Mouse (Mus musculus) kidney, adult 2 months (tissue): ENCODE results near the gene Pcyox1. TPM values are rescaled to one million over a fixed set of nuclear protein-coding genes. Genes with fewer than 3 reads are reported as not detected.
A peak's percentile ranks its signal among the peaks of the same experiment; 100 is the strongest.

Experiments
- DNase-seq: peaks from one replicate; pipeline ENCODE4 v3.0.0; 2021
- H3K27ac ChIP-seq: fragments of 200-500 bp; 2 replicates; pipeline ENCODE4 v1.5.1; 2012; ENCODE audit warnings: low read depth, low read length, control low read depth, inconsistent platforms; ENCODE audit not compliant: insufficient read depth
- H3K27me3 ChIP-seq: fragments of 200-500 bp; replicated peaks from 2 replicates; pipeline ENCODE4 v1.6.1; 2012; ENCODE audit warnings: mild to moderate bottlenecking, moderate library complexity, low read length, inconsistent platforms; ENCODE audit not compliant: control insufficient read depth, insufficient read depth
- H3K36me3 ChIP-seq: fragments of 200-500 bp; 2 replicates; pipeline ENCODE4 v1.6.1; 2012; ENCODE audit warnings: mild to moderate bottlenecking, moderate library complexity, low read length, inconsistent platforms; ENCODE audit not compliant: control insufficient read depth, insufficient read depth
- H3K4me1 ChIP-seq: fragments of 200-500 bp; 2 replicates; pipeline ENCODE4 v1.6.1; 2011; ENCODE audit warnings: low read length; ENCODE audit not compliant: control insufficient read depth, insufficient read depth
- H3K4me3 ChIP-seq: fragments of 200-500 bp; 2 replicates; pipeline ENCODE4 v1.5.1; 2011; ENCODE audit warnings: mild to moderate bottlenecking, low read depth, low read length, control low read depth; ENCODE audit not compliant: insufficient read depth
- CTCF ChIP-seq: fragments of 200-500 bp; conservative IDR thresholded peaks from 2 replicates; pipeline ENCODE4 v1.5.1; 2011; ENCODE audit warnings: low read depth, mild to moderate bottlenecking, control low read depth, low read length, moderate library complexity, mixed read lengths; ENCODE audit not compliant: insufficient read depth, insufficient read length
- POLR2A ChIP-seq: fragments of 200-500 bp; IDR thresholded peaks from one replicate; pipeline ENCODE4 v1.6.1; 2011; ENCODE audit warnings: low read depth, low read length, control low read depth
- WGBS: fragments of 180-500 bp; shearing (Covaris S2); methylation state at CpG from one replicate; pipeline ENCODE4 v1.1.7; 2018; 5-methylcytosine and 5-hydroxymethylcytosine counted together
- polyA plus RNA-seq: library from polyadenylated mRNA; depleted of rRNA; stranded (reverse); fragments of >200 nt; gene quantifications from 2 replicates; pipeline ENCODE4 v1.2.3, GENCODE M21; 2012

Gene Pcyox1
- polyA plus RNA-seq, 1 experiment: 56.4 TPM

DNA sequence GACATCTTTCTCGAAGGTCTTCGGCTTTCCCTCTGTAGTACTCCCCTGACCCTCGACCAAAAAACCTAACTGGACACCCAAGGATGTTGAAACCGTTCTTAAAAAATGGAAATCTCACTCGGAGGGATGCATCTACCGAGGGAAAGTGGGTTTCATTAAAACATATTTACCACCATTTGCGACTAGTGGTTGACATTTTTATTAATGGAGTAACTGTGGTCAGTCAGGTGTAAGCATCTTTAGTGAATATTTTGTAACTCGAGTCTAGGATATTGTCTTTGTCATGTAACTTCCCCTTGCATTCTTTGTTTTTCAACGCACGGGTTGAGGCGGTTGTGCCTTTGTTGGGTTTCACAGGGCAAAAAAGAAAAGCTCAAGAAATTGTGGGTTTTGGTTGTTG, 8.0 kb upstream of the Pcyox1 start:
- peak; percentile 16 for DNase-seq
- H3K4me1 ChIP-seq: peaks cover 6% of the 10 kb centered on the region; the same call in 1 of the 2 replicates
- H3K27ac ChIP-seq: 0 out of 2 replicates have a peak overlapping the region, but pooled peaks have one; percentile 58
- no peak for TF ChIP-seq CTCF
- TF ChIP-seq POLR2A: no peak
- no peaks in the 10 kb centered on the region for H3K27me3 ChIP-seq
- peak overlapping the region; percentile 96 for H3K4me3 ChIP-seq
- 1% methylated on average over 11 of the region's 11 CpGs for WGBS
- H3K36me3 ChIP-seq: no peaks in the 10 kb centered on the region

DNA sequence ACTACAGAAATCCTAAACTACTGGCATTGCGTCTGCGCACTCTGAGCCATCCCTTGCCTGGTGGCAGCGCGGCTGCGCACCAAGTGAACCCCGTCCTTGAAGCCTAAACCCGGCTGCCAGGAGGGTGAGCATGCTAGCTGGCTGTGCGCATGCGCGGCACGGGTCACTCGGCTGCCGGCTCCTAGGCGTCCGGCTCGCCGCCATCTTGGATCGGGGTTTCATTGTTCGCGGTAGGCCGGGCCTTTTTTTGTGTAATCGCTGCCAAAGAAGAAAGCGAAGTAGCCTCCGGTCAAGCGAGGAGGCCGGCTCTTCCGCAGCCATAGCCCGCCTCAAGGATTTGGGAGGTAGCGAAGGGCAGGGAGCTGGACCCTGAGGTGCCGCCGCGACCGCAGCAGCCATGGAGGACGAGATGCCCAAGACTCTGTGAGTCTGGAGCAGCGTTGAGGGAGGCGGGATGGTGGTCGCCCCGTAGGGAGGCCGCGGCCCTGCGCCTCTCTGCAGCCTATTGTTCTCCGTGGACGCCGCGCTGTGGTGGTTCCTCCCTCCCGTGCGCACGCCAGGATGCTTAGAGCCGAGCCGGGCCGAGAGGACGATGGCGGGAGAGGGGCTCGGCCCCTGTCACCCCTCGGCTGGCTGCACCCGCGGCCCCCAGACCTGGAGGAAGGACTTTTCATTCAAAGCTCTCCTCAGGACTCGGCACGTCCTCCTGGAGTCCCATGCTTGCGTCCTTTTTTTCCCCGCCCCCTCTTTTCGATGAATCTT, 7.3 kb upstream of the Pcyox1 start, which contains the start of gene Tia1:
TSS of gene Tia1 (plus strand) at position 120 of the 762 bp plus-strand sequence.
- Histone ChIP-seq H3K4me1 (peaks cover 6% of the 10 kb centered on the region; the same call in 1 of the 2 replicates), H3K27ac (peak within 1 kb of the TSS; percentile 95), H3K4me3 (peak within 1 kb of the TSS; percentile 96), H3K27me3 (no peaks in the 10 kb centered on the region), H3K36me3 (no peaks in the 10 kb centered on the region)
- TF ChIP-seq CTCF (no peak), POLR2A (no peak)
- DNase-seq: peak; percentile 99
- under 1% methylated on average over 62 of the region's 62 CpGs for whole genome bisulfite sequencing

DNA sequence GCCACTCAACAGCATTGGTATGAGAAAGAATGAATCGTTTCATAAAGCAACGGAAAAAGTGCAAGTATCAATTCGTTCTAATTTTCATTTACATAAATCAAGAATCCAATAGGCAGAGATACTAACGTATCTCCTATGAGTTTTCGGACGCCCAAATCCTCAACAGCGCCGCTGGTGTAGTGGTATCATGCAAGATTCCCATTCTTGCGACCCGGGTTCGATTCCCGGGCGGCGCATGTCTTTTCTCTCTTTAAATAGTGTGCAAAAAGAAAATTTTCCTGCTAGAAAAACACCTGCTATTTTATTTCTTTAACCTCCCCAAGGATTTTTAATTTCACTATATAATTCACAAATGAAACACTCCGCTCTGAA, 6.8 kb upstream of the Pcyox1 start:
- WGBS: 1% methylated on average over 15 of the region's 15 CpGs
- H3K27ac ChIP-seq: no peak overlapping the region
- H3K4me1 ChIP-seq: peaks cover 6% of the 10 kb centered on the region; the same call in 1 of the 2 replicates
- 0 out of 2 replicates have a peak overlapping the region, but pooled peaks have one; percentile 96 for H3K4me3 ChIP-seq
- DNase-seq: peak; percentile 92
- TF ChIP-seq CTCF (no peak), POLR2A (no peak)
- no peaks in the 10 kb centered on the region for H3K27me3 ChIP-seq
- H3K36me3 ChIP-seq: no peaks in the 10 kb centered on the region

DNA sequence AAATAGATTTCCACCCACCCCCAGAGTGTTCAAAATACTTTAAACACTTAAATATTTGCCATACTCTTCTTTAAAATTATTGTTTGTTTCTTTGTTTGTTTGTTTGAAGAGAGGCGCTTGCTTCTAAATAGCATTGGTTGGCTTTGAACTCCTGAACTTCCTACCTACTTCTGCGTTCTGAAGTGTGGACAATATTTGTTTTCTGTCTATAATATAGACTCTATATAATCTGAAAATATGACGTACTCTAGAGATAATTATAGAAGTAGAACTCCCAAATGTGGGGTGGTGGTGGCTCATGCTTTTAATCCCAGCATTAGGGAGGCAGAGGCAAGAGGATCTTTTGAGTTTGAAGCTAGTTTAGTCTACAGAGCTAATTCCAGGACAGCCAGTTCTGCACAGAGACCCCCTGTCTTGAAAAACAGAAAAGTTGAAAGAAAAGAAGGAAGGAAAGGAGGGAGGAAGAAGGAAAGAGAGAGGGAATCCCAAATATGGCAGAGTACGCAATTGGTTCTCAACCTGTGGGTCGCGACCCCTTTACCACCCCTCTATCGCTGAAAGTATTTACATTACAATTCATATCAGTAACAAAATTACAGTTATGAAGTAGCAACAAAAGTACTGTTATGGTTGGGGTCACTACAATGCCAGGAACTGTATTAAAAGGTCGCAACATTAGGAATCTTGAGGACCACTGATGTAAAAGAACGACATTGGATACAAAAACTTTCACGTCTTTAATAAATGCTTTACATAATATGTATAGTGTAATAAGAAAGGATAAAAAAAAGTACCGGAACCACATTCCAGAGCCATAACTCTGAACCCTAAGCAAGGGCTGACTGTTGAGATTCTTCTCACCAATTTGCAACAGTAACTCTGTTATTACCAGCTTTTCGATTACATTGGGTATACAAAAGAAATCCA, 6.0 kb upstream of the Pcyox1 start:
- peaks cover 6% of the 10 kb centered on the region; the same call in 1 of the 2 replicates for H3K4me1 ChIP-seq
- H3K27me3 ChIP-seq: no peaks in the 10 kb centered on the region
- no peaks in the 10 kb centered on the region for H3K36me3 ChIP-seq
- no peak for TF ChIP-seq CTCF
- TF ChIP-seq POLR2A: no peak
- DNase-seq: no peak
- no peak overlapping the region for H3K4me3 ChIP-seq
- WGBS: 49% methylated on average over 12 of the region's 12 CpGs
- H3K27ac ChIP-seq: no peak overlapping the region

DNA sequence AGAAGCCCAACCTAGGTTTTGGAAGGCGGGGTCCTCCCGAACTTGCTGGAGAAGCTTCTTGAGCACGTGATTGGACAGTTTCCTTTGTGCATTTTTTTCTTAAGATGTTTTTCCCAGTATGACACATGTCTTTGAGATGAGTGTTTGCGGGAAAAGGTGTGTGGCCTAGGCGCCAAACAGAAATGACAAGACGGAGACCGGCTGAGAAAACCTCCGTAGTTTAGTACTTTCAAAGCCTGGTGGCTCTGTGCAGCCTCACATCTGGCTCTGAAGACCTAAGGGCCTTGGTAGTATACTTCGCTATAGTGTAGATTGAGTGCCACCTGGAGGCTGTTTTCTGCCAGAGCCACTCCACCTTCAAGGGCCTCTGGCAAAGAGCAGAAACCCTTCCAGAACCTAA, 4.0 kb upstream of the Pcyox1 start:
- whole genome bisulfite sequencing: 3% methylated on average over 9 of the region's 9 CpGs
- peak; percentile 93 for DNase-seq
- Histone ChIP-seq H3K4me1 (peaks cover 6% of the 10 kb centered on the region; the same call in 1 of the 2 replicates), H3K27ac (no peak overlapping the region), H3K27me3 (no peaks in the 10 kb centered on the region), H3K4me3 (no peak overlapping the region), H3K36me3 (no peaks in the 10 kb centered on the region)
- TF ChIP-seq POLR2A: no peak
- TF ChIP-seq CTCF: peak; percentile 84

DNA sequence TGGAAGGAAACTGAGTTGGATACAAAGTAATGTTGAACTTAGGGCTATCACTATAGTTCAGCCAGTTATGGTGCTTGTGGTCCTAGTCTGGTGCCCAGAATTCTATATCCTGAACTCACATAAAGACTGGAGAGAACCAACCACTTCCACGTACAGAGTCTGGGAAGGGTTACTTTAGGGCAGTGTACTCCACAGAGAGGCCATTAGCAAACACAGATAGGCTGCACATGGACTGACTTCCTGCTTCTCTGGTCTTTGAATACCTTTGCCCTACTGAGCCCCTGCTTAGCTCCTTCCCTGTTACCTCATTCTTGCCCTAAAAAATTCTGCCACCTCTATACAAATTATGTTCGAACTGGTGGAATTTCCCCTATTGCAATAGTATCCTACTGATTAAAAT, 3.0 kb upstream of the Pcyox1 start:
- no peaks in the 10 kb centered on the region for H3K27me3 ChIP-seq
- no peaks in the 10 kb centered on the region for H3K36me3 ChIP-seq
- 76% methylated on average over 2 of the region's 2 CpGs for WGBS
- H3K4me1 ChIP-seq: peaks cover 5% of the 10 kb centered on the region; the same call in 1 of the 2 replicates
- TF ChIP-seq POLR2A (no peak), CTCF (no peak)
- H3K4me3 ChIP-seq: no peak overlapping the region
- DNase-seq: no peak
- H3K27ac ChIP-seq: no peak overlapping the region

DNA sequence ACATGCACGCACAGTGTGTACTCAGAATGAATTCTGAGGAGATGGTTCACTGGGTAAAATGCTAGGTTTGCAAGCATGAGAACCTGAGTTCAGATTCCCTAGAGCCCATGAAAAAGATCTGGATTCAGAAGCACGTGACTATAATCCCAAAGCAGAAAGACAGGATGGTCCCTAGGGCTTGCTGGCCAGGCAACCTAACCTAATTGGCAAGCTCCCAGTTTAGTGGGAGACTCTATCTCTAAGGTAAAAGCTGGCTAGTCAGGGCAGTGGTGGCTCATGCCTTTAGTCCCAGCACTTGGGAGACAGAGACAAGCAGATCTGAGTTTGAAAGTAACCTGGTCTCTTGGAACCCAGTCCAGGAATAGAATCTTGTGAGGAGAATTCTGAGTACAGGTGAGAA, 2.0 kb upstream of the Pcyox1 start:
- no peaks in the 10 kb centered on the region for H3K27me3 ChIP-seq
- WGBS: 85% methylated on average over 2 of the region's 2 CpGs

More for the DNA sequence above, 2.0 kb upstream of the Pcyox1 start:
- TF ChIP-seq POLR2A (no peak), CTCF (no peak)
- Histone ChIP-seq H3K27ac (no peak overlapping the region), H3K4me1 (peaks cover 6% of the 10 kb centered on the region; the same call in 1 of the 2 replicates), H3K36me3 (no peaks in the 10 kb centered on the region), H3K4me3 (no peak overlapping the region)
- DNase-seq: no peak
